Mouse (Mus musculus) heart, adult 2 months (tissue): ENCODE data around the gene H2-Oa.

ENCODE experiments used
- CTCF ChIP-seq: fragments of 200-600 bp; IDR thresholded peaks from 2 replicates; pipeline ENCODE4 v1.8.1; 2022; ENCODE audit warnings: antibody characterized with exemption, mild to moderate bottlenecking, moderate library complexity
- EP300 ChIP-seq: fragments of 200-500 bp; IDR thresholded peaks from 2 replicates; pipeline ENCODE4 v1.6.1; 2011; ENCODE audit warnings: low read depth, low read length, control low read depth; ENCODE audit not compliant: insufficient read depth
- POLR2A ChIP-seq: fragments of 200-500 bp; IDR thresholded peaks from 2 replicates; pipeline ENCODE4 v1.6.1; 2011; ENCODE audit warnings: mild to moderate bottlenecking, low read depth, low read length, control low read depth; ENCODE audit not compliant: insufficient read depth

GRCm38 (mm10) chr17:34092197-34092875 lies at the start of gene H2-Oa:
- no peak for TF ChIP-seq CTCF
- no peak for TF ChIP-seq POLR2A
- no peak for TF ChIP-seq EP300
